Mouse (Mus musculus): Measurements from ENCODE around the gene Abcc4. TPM values are rescaled to one million over a fixed set of nuclear protein-coding genes. Genes with fewer than 3 reads are reported as not detected.
"Not testable (repeated sequence)": the region's sequence is repeated elsewhere in the genome, so short reads cannot be mapped to it uniquely, and the experiment has no call there.

Abcc4 gene
- polyA plus RNA-seq, 1 experiment from 2014 or later, result 3.2 TPM

DNA sequence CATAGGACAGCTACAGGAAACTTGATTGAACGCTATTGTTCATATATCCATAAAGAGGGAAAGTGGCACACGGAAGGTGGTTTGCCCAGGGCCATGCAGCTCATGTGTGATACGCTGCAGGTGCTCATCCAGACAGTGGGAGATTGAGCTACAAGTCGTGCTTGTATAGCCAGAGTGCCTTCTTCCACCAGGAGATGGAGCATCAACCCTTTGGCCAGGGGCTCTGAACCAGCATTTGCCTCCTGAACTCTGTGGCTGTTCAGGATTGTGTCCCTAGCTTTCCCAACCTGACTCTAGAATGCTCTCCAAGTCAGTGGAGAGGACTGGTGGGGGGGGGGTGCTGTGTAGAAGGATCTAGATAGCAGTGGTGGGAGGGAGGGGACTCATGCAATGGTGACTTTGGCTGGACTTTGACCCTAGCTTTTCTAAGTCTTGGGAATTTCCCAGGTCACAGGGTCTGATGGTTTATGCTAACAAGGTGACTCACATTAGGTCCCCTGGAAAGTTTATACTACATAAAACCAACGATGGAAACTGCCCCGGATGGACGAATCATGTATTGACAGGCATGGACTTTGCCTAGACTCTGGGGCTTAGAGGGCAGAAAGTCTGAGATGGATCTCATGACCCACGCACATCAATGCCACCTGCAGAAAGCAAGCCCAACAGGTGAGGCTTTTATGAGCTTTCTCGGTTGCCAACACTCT lies 27.6 kb downstream of the Abcc4 start:
- no peaks in the 10 kb centered on the region for H3K36me3 ChIP-seq (ENCODE audit: control insufficient read depth, insufficient read depth, low read length)
- DNase-seq (ENCODE audit: low spot score), result no peak
- H3K27me3 ChIP-seq (ENCODE audit: control insufficient read depth, insufficient read depth, low read length), result no peaks in the 10 kb centered on the region
- no peaks in the 10 kb centered on the region for H3K4me1 ChIP-seq (replicated peaks; ENCODE audit: control insufficient read depth, insufficient read depth, low read length)
- ATAC-seq (ENCODE audit: low FRiP score), result no peak
- H3K9ac ChIP-seq (ENCODE audit: low read depth, low read length), result no peak overlapping the region
- no peaks in the 10 kb centered on the region for H3K9me3 ChIP-seq (ENCODE audit: control insufficient read depth, low read length)
- 92% methylated on average over 9 of the region's 9 CpGs for WGBS
- H3K4me2 ChIP-seq (replicated peaks; ENCODE audit: low read depth, low read length), result no peak overlapping the region
- no peak overlapping the region for H3K27ac ChIP-seq (ENCODE audit: low read depth, low read length)
- no peak overlapping the region for H3K4me3 ChIP-seq (ENCODE audit: low read depth, low read length)

DNA sequence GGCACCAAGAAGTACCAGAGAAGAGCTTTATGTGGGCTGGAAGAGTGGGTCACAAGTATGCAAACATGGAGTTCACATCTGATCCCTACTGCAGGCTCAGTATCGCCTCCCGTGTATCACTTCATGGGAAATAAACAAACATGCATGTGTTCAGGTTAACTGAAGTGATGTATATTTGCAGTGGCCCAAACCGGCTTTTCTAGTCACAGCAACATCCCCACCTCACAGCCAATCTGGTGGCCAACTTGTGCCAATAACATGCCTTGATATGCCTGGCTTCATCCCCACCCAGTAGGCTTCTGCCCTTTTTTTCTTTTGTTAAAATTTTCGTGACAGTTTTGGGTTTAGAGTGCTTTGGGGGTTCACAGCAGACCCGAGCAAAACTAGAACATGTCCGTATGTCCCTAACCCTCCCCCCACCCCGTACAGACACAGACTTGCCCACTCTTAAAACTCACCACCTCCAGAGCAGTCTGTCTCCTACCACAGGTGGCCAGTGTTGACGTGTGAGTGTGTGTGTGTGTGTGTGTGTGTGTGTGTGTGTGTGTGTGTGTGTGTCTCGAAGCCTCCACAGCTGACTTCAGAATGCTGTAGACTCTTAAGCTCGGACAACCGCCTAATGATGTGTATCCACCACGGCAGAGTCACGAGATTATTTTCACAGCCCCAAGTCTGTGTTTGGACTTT lies 29.6 kb downstream of the Abcc4 start:
- Histone ChIP-seq H3K27ac (ENCODE audit: low read depth, low read length) (no peak overlapping the region), H3K4me3 (ENCODE audit: low read depth, low read length) (no peak overlapping the region), H3K36me3 (ENCODE audit: control insufficient read depth, insufficient read depth, low read length) (no peaks in the 10 kb centered on the region), H3K9ac (ENCODE audit: low read depth, low read length) (no peak overlapping the region), H3K4me2 (replicated peaks; ENCODE audit: low read depth, low read length) (no peak overlapping the region), H3K27me3 (ENCODE audit: control insufficient read depth, insufficient read depth, low read length) (no peaks in the 10 kb centered on the region), H3K9me3 (ENCODE audit: control insufficient read depth, low read length) (no peaks in the 10 kb centered on the region), H3K4me1 (replicated peaks; ENCODE audit: control insufficient read depth, insufficient read depth, low read length) (no peaks in the 10 kb centered on the region)
- DNase-seq (ENCODE audit: low spot score) (no peak), ATAC-seq (ENCODE audit: low FRiP score) (no peak)
- 82% methylated on average over 13 of the region's 13 CpGs for WGBS

DNA sequence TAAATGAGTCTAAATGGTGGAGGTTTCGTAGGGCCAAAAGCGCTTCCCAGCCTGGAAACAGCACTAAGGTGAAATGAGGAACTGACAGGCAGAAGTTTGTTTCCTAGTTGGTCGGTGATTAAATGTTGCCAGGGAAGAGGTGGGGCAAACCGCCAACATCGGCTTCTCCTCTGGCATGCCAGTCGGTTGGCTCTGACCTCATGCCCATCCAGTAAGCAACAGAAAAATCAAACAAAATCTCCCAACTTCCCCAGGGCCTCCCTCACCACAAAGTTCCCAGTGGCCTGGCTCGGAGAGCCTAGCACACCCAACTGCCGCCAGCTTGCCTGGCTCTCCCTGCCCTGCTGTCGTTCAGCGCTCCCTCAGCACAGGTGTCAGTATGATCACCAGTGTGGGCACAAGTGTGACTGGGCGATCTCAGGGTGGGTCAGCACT lies 31.3 kb downstream of the Abcc4 start:
- no peak for ATAC-seq (ENCODE audit: low FRiP score)
- 88% methylated on average over 11 of the region's 11 CpGs for WGBS
- H3K4me3 ChIP-seq (ENCODE audit: low read depth, low read length), result no peak overlapping the region

DNA sequence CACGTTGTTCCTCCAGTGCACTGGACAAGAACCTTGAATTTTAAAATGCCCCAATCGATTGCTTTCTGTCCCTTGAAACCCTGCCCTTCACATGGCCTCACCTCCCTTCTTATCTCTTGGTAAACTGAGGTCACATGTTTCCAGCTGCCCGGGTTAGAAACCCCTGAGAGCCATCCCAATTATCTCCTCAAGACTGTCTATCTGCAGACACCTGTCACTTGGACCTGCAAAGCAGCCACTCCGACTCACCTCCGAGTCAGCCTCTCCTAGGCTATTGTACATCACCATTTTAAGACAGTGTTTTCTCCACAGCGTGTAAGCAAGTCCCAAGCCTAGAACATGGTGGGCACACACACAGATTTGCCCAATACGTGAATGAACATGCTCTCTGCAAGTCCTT lies 31.8 kb downstream of the Abcc4 start:
- Histone ChIP-seq H3K4me1 (replicated peaks; ENCODE audit: control insufficient read depth, insufficient read depth, low read length) (no peaks in the 10 kb centered on the region), H3K27ac (ENCODE audit: low read depth, low read length) (no peak overlapping the region), H3K9me3 (ENCODE audit: control insufficient read depth, low read length) (no peaks in the 10 kb centered on the region), H3K9ac (ENCODE audit: low read depth, low read length) (no peak overlapping the region), H3K27me3 (ENCODE audit: control insufficient read depth, insufficient read depth, low read length) (no peaks in the 10 kb centered on the region), H3K4me2 (replicated peaks; ENCODE audit: low read depth, low read length) (no peak overlapping the region), H3K4me3 (ENCODE audit: low read depth, low read length) (no peak overlapping the region), H3K36me3 (ENCODE audit: control insufficient read depth, insufficient read depth, low read length) (no peaks in the 10 kb centered on the region)
- ATAC-seq (ENCODE audit: low FRiP score), result no peak
- WGBS, result 86% methylated on average over 7 of the region's 7 CpGs
- no peak for DNase-seq (ENCODE audit: low spot score)

More for the DNA sequence above, 31.3 kb downstream of the Abcc4 start:
- Histone ChIP-seq H3K27ac (ENCODE audit: low read depth, low read length) (no peak overlapping the region), H3K9ac (ENCODE audit: low read depth, low read length) (no peak overlapping the region), H3K4me1 (replicated peaks; ENCODE audit: control insufficient read depth, insufficient read depth, low read length) (no peaks in the 10 kb centered on the region), H3K4me2 (replicated peaks; ENCODE audit: low read depth, low read length) (no peak overlapping the region), H3K27me3 (ENCODE audit: control insufficient read depth, insufficient read depth, low read length) (no peaks in the 10 kb centered on the region), H3K9me3 (ENCODE audit: control insufficient read depth, low read length) (no peaks in the 10 kb centered on the region), H3K36me3 (ENCODE audit: control insufficient read depth, insufficient read depth, low read length) (no peaks in the 10 kb centered on the region)
- no peak for DNase-seq (ENCODE audit: low spot score)

DNA sequence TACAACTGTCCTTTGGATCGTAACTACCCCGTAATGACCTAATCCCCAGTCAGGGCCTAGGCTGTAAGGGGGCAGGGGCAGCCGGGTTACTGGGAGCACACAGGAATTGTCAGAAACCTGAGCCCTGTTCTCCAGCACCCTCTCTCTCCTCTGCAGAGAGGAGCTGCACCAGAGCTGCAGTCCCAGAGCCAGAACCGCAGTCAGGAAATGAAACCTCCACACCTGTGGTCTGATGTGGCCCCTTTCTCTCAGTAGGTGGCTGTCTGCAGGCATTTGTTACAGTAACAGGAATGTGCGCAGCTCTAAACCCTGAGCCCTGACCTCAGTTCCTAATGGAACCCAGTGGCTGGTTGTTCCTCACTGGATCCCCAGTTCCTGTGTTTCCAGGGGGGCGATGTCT lies 32.5 kb downstream of the Abcc4 start:
- no peaks in the 10 kb centered on the region for H3K27me3 ChIP-seq (ENCODE audit: control insufficient read depth, insufficient read depth, low read length)

DNA sequence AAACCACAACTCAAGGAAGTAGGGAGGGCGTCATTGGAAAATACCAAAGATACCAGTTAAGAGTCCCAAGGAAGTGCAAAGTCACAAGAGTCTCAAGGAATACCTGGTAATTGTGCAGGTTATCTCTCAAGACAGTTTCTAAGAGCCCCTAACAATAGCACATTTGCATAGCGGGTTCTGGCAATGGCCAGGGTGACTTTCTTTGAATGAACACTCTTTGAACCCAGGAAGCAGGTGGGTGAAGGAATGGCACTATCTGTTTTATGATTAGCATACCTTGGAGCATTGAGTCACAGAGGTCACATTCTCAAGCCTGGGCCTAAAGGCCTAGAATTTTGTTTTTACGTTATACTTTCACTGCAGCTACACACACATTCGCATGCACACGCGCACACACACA lies 33.1 kb downstream of the Abcc4 start:
- H3K27ac ChIP-seq (ENCODE audit: low read depth, low read length); ATAC-seq (ENCODE audit: low FRiP score); H3K9me3 ChIP-seq (ENCODE audit: control insufficient read depth, low read length); H3K9ac ChIP-seq (ENCODE audit: low read depth, low read length); DNase-seq (ENCODE audit: low spot score); H3K4me3 ChIP-seq (ENCODE audit: low read depth, low read length); H3K36me3 ChIP-seq (ENCODE audit: control insufficient read depth, insufficient read depth, low read length); H3K4me1 ChIP-seq (replicated peaks; ENCODE audit: control insufficient read depth, insufficient read depth, low read length); H3K4me2 ChIP-seq (replicated peaks; ENCODE audit: low read depth, low read length); H3K27me3 ChIP-seq (ENCODE audit: control insufficient read depth, insufficient read depth, low read length): not testable (repeated sequence)
- 91% methylated on average over 6 of the region's 6 CpGs for whole genome bisulfite sequencing

More for the DNA sequence above, 32.5 kb downstream of the Abcc4 start:
- no peak overlapping the region for H3K4me3 ChIP-seq (ENCODE audit: low read depth, low read length)
- no peak for ATAC-seq (ENCODE audit: low FRiP score)
- no peaks in the 10 kb centered on the region for H3K36me3 ChIP-seq (ENCODE audit: control insufficient read depth, insufficient read depth, low read length)
- no peaks in the 10 kb centered on the region for H3K4me1 ChIP-seq (replicated peaks; ENCODE audit: control insufficient read depth, insufficient read depth, low read length)
- DNase-seq (ENCODE audit: low spot score), result no peak
- no peaks in the 10 kb centered on the region for H3K9me3 ChIP-seq (ENCODE audit: control insufficient read depth, low read length)
- no peak overlapping the region for H3K27ac ChIP-seq (ENCODE audit: low read depth, low read length)
- H3K4me2 ChIP-seq (replicated peaks; ENCODE audit: low read depth, low read length), result no peak overlapping the region
- 65% methylated on average over 6 of the region's 6 CpGs for WGBS
- H3K9ac ChIP-seq (ENCODE audit: low read depth, low read length), result no peak overlapping the region

DNA sequence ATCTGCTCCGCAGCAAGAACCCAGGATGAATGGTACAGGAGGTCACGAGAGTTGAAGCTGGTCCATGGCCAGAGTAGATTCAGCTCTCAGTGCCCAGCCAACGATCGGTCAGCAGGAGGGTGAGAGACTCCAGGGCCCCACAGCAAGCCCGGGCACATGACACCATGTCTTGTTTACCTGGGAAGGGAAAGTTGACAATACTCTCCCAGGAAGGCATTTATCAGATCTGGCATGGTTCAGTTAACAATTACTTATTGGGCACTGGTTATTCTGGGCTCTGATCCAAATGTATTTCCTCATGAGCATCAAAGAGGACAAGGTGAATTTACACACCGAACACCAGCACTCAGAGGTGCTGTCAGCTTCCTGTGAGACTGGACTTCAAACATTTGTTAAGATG lies 38.5 kb downstream of the Abcc4 start:
- ATAC-seq (ENCODE audit: low FRiP score) (no peak), DNase-seq (ENCODE audit: low spot score) (no peak)
- Histone ChIP-seq H3K27ac (ENCODE audit: low read depth, low read length) (no peak overlapping the region), H3K4me2 (replicated peaks; ENCODE audit: low read depth, low read length) (no peak overlapping the region), H3K4me1 (replicated peaks; ENCODE audit: control insufficient read depth, insufficient read depth, low read length) (no peaks in the 10 kb centered on the region), H3K9ac (ENCODE audit: low read depth, low read length) (no peak overlapping the region), H3K27me3 (ENCODE audit: control insufficient read depth, insufficient read depth, low read length) (no peaks in the 10 kb centered on the region), H3K4me3 (ENCODE audit: low read depth, low read length) (no peak overlapping the region), H3K36me3 (ENCODE audit: control insufficient read depth, insufficient read depth, low read length) (no peaks in the 10 kb centered on the region), H3K9me3 (ENCODE audit: control insufficient read depth, low read length) (no peaks in the 10 kb centered on the region)
- 86% methylated on average over 6 of the region's 6 CpGs for WGBS

DNA sequence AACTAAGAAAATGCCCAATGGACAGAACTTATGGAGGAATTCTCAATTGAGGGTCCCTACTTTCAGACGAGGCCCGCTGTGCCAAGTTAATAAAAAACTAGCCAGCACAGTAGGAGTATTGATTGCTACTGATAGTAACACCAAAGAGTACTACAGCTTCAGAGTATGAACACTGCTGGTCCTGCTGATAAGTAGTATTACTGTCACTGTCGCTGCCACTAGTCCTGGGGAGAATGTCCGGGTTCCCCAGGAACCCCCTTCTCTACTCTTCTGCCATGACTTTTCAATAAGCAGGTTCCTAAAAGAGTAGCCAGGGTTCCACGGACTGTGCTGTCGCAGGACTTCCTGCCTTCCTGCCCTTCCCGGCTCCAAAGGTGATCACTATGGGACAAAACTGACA lies 41.4 kb downstream of the Abcc4 start:
- Histone ChIP-seq H3K36me3 (ENCODE audit: control insufficient read depth, insufficient read depth, low read length) (no peaks in the 10 kb centered on the region), H3K4me3 (ENCODE audit: low read depth, low read length) (no peak overlapping the region), H3K4me2 (replicated peaks; ENCODE audit: low read depth, low read length) (no peak overlapping the region), H3K9me3 (ENCODE audit: control insufficient read depth, low read length) (no peaks in the 10 kb centered on the region), H3K4me1 (replicated peaks; ENCODE audit: control insufficient read depth, insufficient read depth, low read length) (no peaks in the 10 kb centered on the region), H3K27me3 (ENCODE audit: control insufficient read depth, insufficient read depth, low read length) (no peaks in the 10 kb centered on the region), H3K27ac (ENCODE audit: low read depth, low read length) (no peak overlapping the region), H3K9ac (ENCODE audit: low read depth, low read length) (no peak overlapping the region)
- ATAC-seq (ENCODE audit: low FRiP score) (no peak), DNase-seq (ENCODE audit: low spot score) (no peak)
- 86% methylated on average over 7 of the region's 7 CpGs for WGBS

Measured in hindbrain, embryonic 11.5 days (tissue).